Mouse (Mus musculus) gastrocnemius, postnatal 36 days (tissue): ENCODE results near the gene Fcrlb. TPM values are rescaled to one million over a fixed set of nuclear protein-coding genes. Genes with fewer than 3 reads are reported as not detected.
"Not testable (repeated sequence)": the region's sequence is repeated elsewhere in the genome, so short reads cannot be mapped to it uniquely, and the experiment has no call there.

Experiments used
- DNase-seq, 2 experiments: peaks; one replicate each; pipeline ENCODE4 v3.0.0; 2022
- intact Hi-C: fragments of 180-260 bp; cut with DNase I; formaldehyde crosslinking; loops from one replicate; pipeline ENCODE4 v1.15.1; 2025
- long read RNA-seq, 2 experiments: library from polyadenylated mRNA; stranded (forward); transcript quantifications; one replicate each; pipeline ENCODE4 v2.0.0; 2021
- total RNA-seq, 2 experiments: library from RNA; stranded (reverse); gene quantifications; 2 replicates each; pipeline ENCODE4 v1.2.3; 2021

The Fcrlb gene
- total RNA-seq = not detected
- long read RNA-seq, experiment 1 = 0 reads
- long read RNA-seq, experiment 2 = 0 reads

GRCm38 (mm10) chr1:170912891-170913615 lies at the start of gene Fcrlb:
Fcrlb (minus strand) TSS chr1:170912941.
- intact Hi-C loops = no loop called here
- no peak for DNase-seq

- no peak for DNase-seq
- intact Hi-C loops = no loop called here
These were observed 49.6 kb upstream of the Fcrlb start for GRCm38 (mm10) chr1:170962301-170962700.

DNA sequence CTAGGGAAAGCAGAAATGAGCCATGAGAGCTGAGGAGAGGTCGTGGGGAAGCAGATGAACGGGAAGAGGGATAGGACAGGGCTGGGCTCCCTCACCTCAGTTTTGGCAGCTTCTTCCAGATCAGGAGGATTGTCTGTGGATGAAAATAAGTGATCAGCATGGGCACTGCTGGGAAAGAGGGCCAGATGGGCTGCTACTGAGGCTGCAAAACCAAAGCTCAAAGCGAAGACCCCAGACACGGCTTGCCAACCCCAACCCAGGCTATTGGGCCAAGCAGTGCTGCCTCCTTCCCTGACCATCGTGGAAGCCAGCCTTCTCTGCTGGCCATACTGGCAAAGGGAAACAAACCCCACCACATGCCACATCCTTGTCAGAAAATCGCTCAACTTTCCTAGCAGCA lies 48.4 kb upstream of the Fcrlb start:
- intact Hi-C loops = no loop called here
- DNase-seq = no peak

DNA sequence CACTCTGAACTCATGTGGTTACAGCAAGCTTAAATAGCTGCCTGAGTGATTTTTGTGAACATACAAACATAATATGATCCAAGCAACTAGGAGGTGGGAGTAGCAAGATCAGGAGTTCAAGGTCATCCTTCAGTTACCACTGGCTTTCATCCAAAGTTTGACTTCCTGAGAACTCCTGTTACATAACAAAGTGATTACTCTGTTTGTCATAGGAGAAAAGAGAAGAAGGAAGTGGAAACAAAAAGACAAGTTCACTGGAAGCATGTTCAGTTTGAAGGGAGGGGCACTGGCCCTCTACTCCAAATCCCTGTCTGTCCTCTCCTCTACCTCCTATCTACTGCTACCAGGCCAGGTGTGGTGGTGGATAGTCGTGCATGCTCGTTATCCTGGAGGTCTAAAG lies 47.0 kb upstream of the Fcrlb start:
- intact Hi-C loops = no loop called here
- DNase-seq = no peak

DNA sequence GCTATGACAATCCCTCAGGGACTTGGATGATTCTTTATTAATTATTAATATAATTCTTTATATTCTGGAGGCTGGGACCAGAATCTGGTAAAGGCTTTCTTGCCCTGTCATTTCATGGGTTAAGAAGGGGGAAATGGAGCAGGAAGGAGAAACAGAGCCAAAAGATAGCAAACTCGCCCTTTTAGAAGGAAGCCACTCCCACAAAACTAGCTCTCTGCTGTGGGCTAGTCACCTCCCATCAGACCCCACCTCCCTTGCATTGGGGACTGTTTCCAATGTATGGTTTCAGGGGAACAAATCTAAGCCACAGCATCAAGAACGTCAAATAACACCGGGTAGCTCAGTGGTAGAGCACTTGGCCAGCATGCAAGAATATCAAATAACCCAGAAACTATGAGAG lies 45.5 kb upstream of the Fcrlb start:
- intact Hi-C loops = no loop called here
- no peak for DNase-seq

GRCm38 (mm10) chr1:170953192-170953591 lies 40.5 kb upstream of the Fcrlb start:
- intact Hi-C loops = no loop called here
- DNase-seq = no peak

DNA sequence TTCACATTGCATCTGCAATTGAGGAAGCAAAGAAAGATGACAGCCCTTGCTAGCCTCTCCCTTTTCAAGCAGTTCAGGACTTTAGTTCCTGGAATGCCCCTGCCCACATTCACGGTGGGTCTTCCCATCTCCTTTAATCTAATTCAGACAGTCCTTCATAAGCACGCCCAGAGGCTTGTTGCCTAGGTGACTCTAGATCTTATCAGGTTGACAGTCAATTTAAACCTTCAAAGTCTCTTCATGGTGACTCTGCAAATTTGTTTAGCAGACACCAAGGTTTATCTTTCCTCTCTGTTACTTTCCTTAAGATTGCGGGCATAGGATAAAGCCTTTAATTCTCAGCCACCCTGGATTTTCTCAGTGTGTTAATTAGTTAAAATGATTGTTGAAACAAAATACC lies 38.0 kb upstream of the Fcrlb start:
- intact Hi-C loops = no loop called here
- DNase-seq = no peak

GRCm38 (mm10) chr1:170944908-170945307 lies 32.2 kb upstream of the Fcrlb start:
- DNase-seq, intact Hi-C loops: not testable (repeated sequence)

DNA sequence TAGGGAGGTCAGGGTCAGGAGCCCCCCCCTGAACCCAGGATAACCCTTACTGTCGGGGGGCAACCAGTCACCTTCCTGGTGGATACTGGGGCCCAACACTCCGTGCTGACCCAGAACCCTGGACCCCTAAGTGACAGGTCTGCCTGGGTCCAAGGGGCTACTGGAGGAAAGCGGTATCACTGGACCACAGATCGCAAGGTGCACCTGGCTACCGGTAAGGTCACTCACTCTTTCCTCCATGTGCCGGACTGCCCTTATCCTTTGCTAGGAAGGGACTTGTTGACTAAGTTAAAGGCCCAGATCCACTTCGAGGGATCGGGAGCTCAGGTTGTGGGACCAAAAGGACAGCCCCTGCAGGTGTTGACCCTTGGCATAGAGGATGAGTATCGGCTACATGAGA lies 31.4 kb upstream of the Fcrlb start:
- DNase-seq, intact Hi-C loops: not testable (repeated sequence)

DNA sequence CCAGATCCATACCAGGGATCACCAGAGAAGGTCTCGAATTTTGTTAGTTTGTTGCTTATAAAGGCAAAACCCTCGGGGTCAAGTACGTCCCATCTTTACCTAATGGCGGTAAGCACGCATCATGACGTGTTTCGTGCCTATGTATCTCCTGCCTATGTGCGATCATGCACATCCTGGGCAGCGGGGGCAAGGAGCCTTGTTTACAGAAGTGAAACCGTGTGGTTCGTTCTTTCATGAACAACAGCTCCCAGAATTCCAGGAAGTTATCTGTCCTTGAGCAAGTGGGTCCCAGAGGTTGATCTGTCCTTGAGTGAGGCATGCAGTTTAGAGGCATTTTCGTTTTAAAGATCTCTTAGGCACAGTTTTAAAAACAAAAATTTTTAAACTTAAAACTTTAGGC lies 26.5 kb upstream of the Fcrlb start:
- intact Hi-C loops = no loop called here
- DNase-seq = no peak

DNA sequence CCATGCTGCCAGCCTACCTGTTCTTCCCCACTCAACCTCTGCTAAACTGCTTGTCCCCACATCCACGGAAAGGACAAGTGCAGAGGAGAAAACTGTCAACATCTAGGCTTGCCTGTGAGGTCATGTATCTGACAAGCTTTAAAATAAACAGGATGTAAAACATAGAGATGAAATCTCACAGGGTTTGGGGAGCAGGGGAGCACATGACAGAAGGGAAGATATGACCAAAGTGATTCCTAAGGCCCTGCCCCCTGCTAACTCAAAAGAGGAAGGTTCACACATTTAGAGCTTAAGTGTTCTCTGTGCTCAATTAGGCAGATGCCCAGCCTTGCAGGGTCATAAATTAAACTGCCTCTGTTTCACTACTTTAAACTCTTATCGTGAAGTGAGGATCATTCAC lies 21.6 kb upstream of the Fcrlb start:
- DNase-seq = no peak
- intact Hi-C loops = no loop called here

- intact Hi-C loops = no loop called here
- DNase-seq = no peak
These were observed 21.2 kb upstream of the Fcrlb start for GRCm38 (mm10) chr1:170933940-170934339.

DNA sequence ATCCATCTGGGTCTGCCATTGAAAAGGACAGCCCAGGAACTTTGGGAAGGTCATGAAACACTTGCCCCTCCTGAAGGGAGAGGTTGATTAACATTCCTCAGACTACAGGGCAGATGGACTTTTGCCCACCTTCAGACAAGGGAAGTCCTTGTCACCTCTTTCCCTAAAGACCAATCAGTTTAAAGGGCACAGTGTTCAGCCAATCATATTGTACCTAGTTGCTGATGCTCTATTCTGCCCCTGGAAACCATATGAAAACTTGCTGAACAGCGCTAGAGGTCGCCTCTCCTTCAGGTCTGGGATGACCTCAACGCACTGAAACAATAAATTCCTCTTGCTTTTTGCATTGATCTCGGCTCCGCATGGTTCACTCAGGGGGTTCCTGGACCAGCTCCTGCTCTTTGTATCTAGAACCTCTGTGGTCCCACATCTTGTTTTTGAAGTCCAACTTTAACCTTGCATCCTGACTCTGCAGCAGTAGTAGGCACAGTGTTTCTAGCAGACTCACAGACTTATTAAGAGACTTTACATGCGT lies 20.7 kb upstream of the Fcrlb start:
- no peak for DNase-seq
- intact Hi-C loops = no loop called here

- DNase-seq = no peak
- intact Hi-C loops = no loop called here
These were observed 19.3 kb upstream of the Fcrlb start for GRCm38 (mm10) chr1:170932043-170932442.

DNA sequence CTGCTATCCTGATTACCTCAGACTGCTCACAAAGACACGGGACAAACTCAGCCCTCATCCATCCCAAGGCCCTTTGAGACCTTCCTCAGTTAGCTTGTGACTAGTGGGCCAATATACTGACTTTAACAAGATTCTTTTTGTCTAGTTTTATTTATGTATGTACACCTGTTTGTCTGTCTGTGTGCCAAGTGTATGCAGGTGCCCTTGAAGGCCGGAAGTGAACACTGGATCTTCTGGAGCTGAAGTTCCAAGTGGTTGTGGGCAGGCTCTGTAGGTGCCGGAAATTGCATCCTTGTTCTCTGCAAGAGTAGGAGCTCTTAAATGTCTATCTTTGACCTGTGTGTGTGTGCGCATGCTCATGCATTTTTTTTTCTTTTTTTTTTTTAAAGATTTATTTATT lies 16.5 kb upstream of the Fcrlb start:
- intact Hi-C loops = no loop called here
- no peak for DNase-seq

GRCm38 (mm10) chr1:170928467-170928866 lies 15.7 kb upstream of the Fcrlb start:
- intact Hi-C loops = no loop called here
- DNase-seq = no peak

DNA sequence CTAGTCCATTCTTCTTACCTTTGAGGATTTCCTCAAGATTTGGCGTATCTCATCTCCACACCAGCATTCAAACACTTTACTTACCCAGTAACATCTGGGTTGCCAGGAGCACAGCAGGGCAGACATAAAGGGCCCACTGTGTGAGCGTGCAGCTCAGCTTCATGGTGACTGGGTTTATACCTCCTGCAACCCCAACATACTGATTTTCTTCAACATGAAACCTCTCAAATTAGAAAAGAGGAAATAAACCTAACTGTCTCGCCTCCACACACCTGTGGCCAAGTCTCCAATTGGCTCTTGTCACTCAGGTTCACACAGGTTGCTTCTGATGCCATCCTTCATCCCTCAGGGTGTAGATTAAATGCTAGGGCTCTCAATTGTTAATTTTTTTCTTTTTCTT lies 14.6 kb upstream of the Fcrlb start, which contains the start of gene Fcrla:
Fcrla (minus strand) TSS at position 206 of the 400 bp plus-strand sequence.
- intact Hi-C loops = no loop called here
- DNase-seq = no peak

- intact Hi-C loops = no loop called here
- no peak for DNase-seq
These were observed 14.2 kb upstream of the Fcrlb start for GRCm38 (mm10) chr1:170926941-170927340.

DNA sequence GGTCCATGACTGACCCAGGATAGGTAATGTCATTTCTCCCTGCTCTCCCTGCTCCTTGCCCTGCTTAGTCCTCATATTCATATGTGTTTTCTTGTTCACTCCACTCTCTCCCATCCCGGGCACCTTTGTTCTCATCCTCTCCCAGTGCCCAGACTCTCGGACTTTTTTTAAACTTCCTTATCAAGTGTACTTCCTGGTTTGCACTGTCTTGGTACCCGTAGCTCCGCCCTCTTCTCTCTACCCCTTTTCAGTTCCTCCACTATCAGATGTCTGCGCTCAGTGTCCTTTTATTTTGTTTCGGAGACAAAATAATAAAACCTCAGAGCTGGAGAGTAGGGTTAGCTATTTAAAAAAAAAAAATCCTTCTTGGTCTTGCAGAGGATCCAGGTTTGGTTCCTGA lies 11.7 kb upstream of the Fcrlb start:
- no peak for DNase-seq
- intact Hi-C loops = no loop called here

DNA sequence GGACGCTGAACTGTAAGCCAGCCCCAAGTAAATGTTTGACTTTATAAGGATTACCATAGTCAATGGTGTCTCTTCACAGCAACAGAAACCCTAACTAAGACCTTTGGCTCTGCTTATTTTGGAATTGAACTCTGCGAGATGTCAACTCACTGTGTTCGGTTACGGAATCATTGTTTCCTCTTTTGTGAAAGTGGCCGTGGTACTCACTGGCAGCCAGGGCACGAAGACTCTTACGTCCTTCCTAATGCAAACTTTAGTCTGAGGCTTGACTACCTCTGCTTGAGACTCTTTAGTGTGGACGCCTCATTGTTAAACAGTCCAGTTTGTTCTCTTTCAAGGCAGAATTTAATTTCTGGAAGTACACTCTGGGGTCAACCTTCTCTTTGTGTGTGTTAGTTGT lies 6.6 kb upstream of the Fcrlb start:
- intact Hi-C loops = no loop called here
- no peak for DNase-seq

- intact Hi-C loops = no loop called here
- DNase-seq = no peak
These were observed 2.9 kb upstream of the Fcrlb start for GRCm38 (mm10) chr1:170915657-170916056.

- no peak for DNase-seq
- intact Hi-C loops = no loop called here
These were observed 657 bp downstream of the Fcrlb start for GRCm38 (mm10) chr1:170911907-170912660.
